7 mouse cellular contexts compared by ENCODE assay signal in genomic region chr17:86906136-86906461, GRCm38 (mm10). TPM values are rescaled to one million over a fixed set of nuclear protein-coding genes. Genes with fewer than 3 reads are reported as not detected.
DNase-seq lines count a peak whose midpoint lies in the region; ATAC-seq and TF ChIP-seq lines count a peak whose summit lies in the region.

No protein-coding gene starts in this region.

- peak overlapping the region; percentile 44; the same call in 1 of the 2 replicates for H3K9ac ChIP-seq in midbrain, embryonic 11.5 days (ENCODE audit: low read length)

- peak overlapping the region; percentile 58 for H3K4me3 ChIP-seq in gastrocnemius, adult 2 months
- H3K4me3 ChIP-seq in midbrain, embryonic 11.5 days (ENCODE audit: low read depth, low read length): no peak overlapping the region

- 3% methylated on average over 9 of the region's 9 CpGs for WGBS in midbrain, embryonic 11.5 days

- intact Hi-C loops in gastrocnemius, adult 2 months (cut with DNase I): loop anchor here (5.0 to 10.0 kb wide), 4 partner anchors 79 to 741 kb away; partner anchors contain the start of gene Prkce

- ATAC-seq in midbrain, embryonic 11.5 days (ENCODE audit: low FRiP score): peak; percentile 38; the same call in 1 of the 2 replicates

- H3K9me3 ChIP-seq in midbrain, embryonic 11.5 days (ENCODE audit: control insufficient read depth, low read length): no peaks in the 10 kb centered on the region

- H3K4me1 ChIP-seq in midbrain, embryonic 11.5 days (ENCODE audit: control insufficient read depth, insufficient read depth, low read length): peaks cover 11% of the 10 kb centered on the region

- peak; percentile 94 for TF ChIP-seq CTCF in gastrocnemius, adult 2 months (IDR thresholded peaks at IDR 0.05)

- peak; percentile 83 for DNase-seq in ZHBTc4 (ENCODE audit: low read depth, low spot score)
- peak; percentile 78 to 88 for DNase-seq in cerebellum, postnatal 25 days
- DNase-seq in gastrocnemius, adult 2 months: peak; percentile 80
- DNase-seq in hindlimb bud, embryonic 11.5 days (ENCODE audit: extremely low spot score, low read depth, low spot score): peak; percentile 46
- peak; percentile 84 to 92 for DNase-seq in left cerebral cortex, adult 18-20 months (ENCODE audit: low spot score in 2 of 2)
- DNase-seq in midbrain, embryonic 11.5 days (ENCODE audit: low spot score, missing footprints): peak; percentile 98
- peak; percentile 88 for DNase-seq in right cerebral cortex, postnatal 4 days

- H3K36me3 ChIP-seq in midbrain, embryonic 11.5 days (ENCODE audit: control insufficient read depth, insufficient read depth, low read length): no peaks in the 10 kb centered on the region

- H3K27me3 ChIP-seq in midbrain, embryonic 11.5 days (ENCODE audit: control insufficient read depth, insufficient read depth, low read length): no peaks in the 10 kb centered on the region

- peak overlapping the region; percentile 27; the same call in 1 of the 2 replicates for H3K4me2 ChIP-seq in midbrain, embryonic 11.5 days

- peak overlapping the region; percentile 75 for H3K27ac ChIP-seq in gastrocnemius, adult 2 months
- no peak overlapping the region for H3K27ac ChIP-seq in midbrain, embryonic 11.5 days (ENCODE audit: low read depth, low read length)

RNA-seq across cellular contexts. Expression of gene Tmem247, which starts 11.0 kb away (rescaled TPM):
- total RNA-seq in gastrocnemius, adult 2 months (2021): not detected
- not detected for total RNA-seq in left cerebral cortex, adult 18-20 months (2021)
- not detected in 2 replicates for polyA plus RNA-seq in midbrain, embryonic 11.5 days (2014; fragmentation: Nextera tagmentation; extraction: Ambion mirVana)

RNA-seq across cellular contexts. Expression of gene Atp6v1e2, which starts 41.6 kb away (rescaled TPM):
- total RNA-seq in gastrocnemius, adult 2 months (2021): not detected
- not detected for total RNA-seq in left cerebral cortex, adult 18-20 months (2021)
- polyA plus RNA-seq in midbrain, embryonic 11.5 days (2014; fragmentation: Nextera tagmentation; extraction: Ambion mirVana): 0.14 TPM in 1 of 2 replicates, not detected in the other

RNA-seq across cellular contexts. Expression of gene Rhoq, which starts 56.8 kb away (rescaled TPM):
- 100 to 1,000 TPM; 168 to 172 TPM for total RNA-seq in gastrocnemius, adult 2 months (2021)
- total RNA-seq in left cerebral cortex, adult 18-20 months (2021): 10 to 100 TPM; 37.8 to 46.2 TPM
- polyA plus RNA-seq in midbrain, embryonic 11.5 days (2014; fragmentation: Nextera tagmentation; extraction: Ambion mirVana): 11.8 and 12.3 TPM in 2 replicates

Comparison
In these comparisons a context has a peak if more than half of its experiments do, and no peak if none do; other contexts are left out.
1. DNase-seq: peak in every context shown above with its lines; median percentile 98 in midbrain, embryonic 11.5 days; 88 in left cerebral cortex, adult 18-20 months; 88 in right cerebral cortex, postnatal 4 days; 83 in ZHBTc4; 83 in cerebellum, postnatal 25 days; 80 in gastrocnemius, adult 2 months; 46 in hindlimb bud, embryonic 11.5 days.